Mouse (Mus musculus) olfactory bulb, adult 2 months (tissue): ENCODE measurements around the gene Arhgap28.

Experiments used
- CTCF ChIP-seq: fragments of 200-500 bp; IDR thresholded peaks from 2 replicates; pipeline ENCODE4 v1.5.1; 2012; ENCODE audit warnings: low read depth, mild to moderate bottlenecking, low read length, moderate library complexity; ENCODE audit not compliant: insufficient read depth
- POLR2A ChIP-seq: fragments of 200-500 bp; IDR thresholded peaks from 2 replicates; pipeline ENCODE4 v1.6.1; 2012; ENCODE audit warnings: mild to moderate bottlenecking, low read depth, low read length, moderate library complexity; ENCODE audit not compliant: insufficient read depth

- TF ChIP-seq CTCF = no peak
- TF ChIP-seq POLR2A = no peak
Measured at GRCm38 (mm10) chr17:68042377-68042776, 38.5 kb upstream of the Arhgap28 start.
